Mouse (Mus musculus): Measurements from ENCODE around the gene Gemin5.
A peak's percentile ranks its signal among the peaks of the same experiment; 100 is the strongest.
"Not testable (repeated sequence)": the region's sequence is repeated elsewhere in the genome, so short reads cannot be mapped to it uniquely, and the experiment has no call there.

Gemin5 gene

GRCm38 (mm10) chr11:58168167-58168915 is at the start of gene Gemin5:
Gemin5 (minus strand) TSS chr11:58168539.
- DNase-seq (ENCODE audit: low spot score in 2 of 2) = peak; percentile 67 to 75

GRCm38 (mm10) chr11:58216823-58217222 is 48.5 kb upstream of the Gemin5 start:
- no peak for DNase-seq (ENCODE audit: low spot score in 2 of 2)

- DNase-seq (ENCODE audit: low spot score in 2 of 2) = no peak
These were observed 47.5 kb upstream of the Gemin5 start for GRCm38 (mm10) chr11:58215814-58216213.

- DNase-seq (ENCODE audit: low spot score in 2 of 2) = not testable (repeated sequence)
These were observed 46.7 kb upstream of the Gemin5 start for GRCm38 (mm10) chr11:58215049-58215430.

GRCm38 (mm10) chr11:58214391-58215048 is 46.2 kb upstream of the Gemin5 start:
- DNase-seq (ENCODE audit: low spot score in 2 of 2) = peak; percentile 10 to 30

- DNase-seq (ENCODE audit: low spot score in 2 of 2) = no peak
These were observed 45.5 kb upstream of the Gemin5 start for GRCm38 (mm10) chr11:58213673-58214342.

- DNase-seq (ENCODE audit: low spot score in 2 of 2) = no peak
These were observed 43.3 kb upstream of the Gemin5 start for GRCm38 (mm10) chr11:58211682-58212067.

- no peak for DNase-seq (ENCODE audit: low spot score in 2 of 2)
These were observed 42.8 kb upstream of the Gemin5 start for GRCm38 (mm10) chr11:58211062-58211681.

- no peak for DNase-seq (ENCODE audit: low spot score in 2 of 2)
These were observed 42.1 kb upstream of the Gemin5 start for GRCm38 (mm10) chr11:58210321-58210886.

- no peak for DNase-seq (ENCODE audit: low spot score in 2 of 2)
These were observed 32.7 kb upstream of the Gemin5 start for GRCm38 (mm10) chr11:58201052-58201451.

GRCm38 (mm10) chr11:58200226-58200625 is 31.9 kb upstream of the Gemin5 start:
- DNase-seq (ENCODE audit: low spot score in 2 of 2) = no peak

- DNase-seq (ENCODE audit: low spot score in 2 of 2) = peak; percentile 20 to 36
These were observed 31.1 kb upstream of the Gemin5 start, which contains the start of the genes Igtp and Irgm2 for GRCm38 (mm10) chr11:58199229-58200037. Igtp (plus strand) TSS chr11:58199556. Irgm2 (plus strand) TSS chr11:58199618.

- DNase-seq (ENCODE audit: low spot score in 2 of 2) = no peak
These were observed 30.3 kb upstream of the Gemin5 start for GRCm38 (mm10) chr11:58198663-58199062.

GRCm38 (mm10) chr11:58193860-58194520 is 25.7 kb upstream of the Gemin5 start:
- no peak for DNase-seq (ENCODE audit: low spot score in 2 of 2)

GRCm38 (mm10) chr11:58193326-58193725 is 25.0 kb upstream of the Gemin5 start:
- no peak for DNase-seq (ENCODE audit: low spot score in 2 of 2)

GRCm38 (mm10) chr11:58189675-58190074 is 21.3 kb upstream of the Gemin5 start:
- no peak for DNase-seq (ENCODE audit: low spot score in 2 of 2)

GRCm38 (mm10) chr11:58183579-58183978 is 15.2 kb upstream of the Gemin5 start:
- no peak for DNase-seq (ENCODE audit: low spot score in 2 of 2)

- no peak for DNase-seq (ENCODE audit: low spot score in 2 of 2)
These were observed 12.4 kb upstream of the Gemin5 start for GRCm38 (mm10) chr11:58180756-58181155.

- DNase-seq (ENCODE audit: low spot score in 2 of 2) = not testable (repeated sequence)
These were observed 11.6 kb upstream of the Gemin5 start for GRCm38 (mm10) chr11:58179986-58180385.

GRCm38 (mm10) chr11:58179563-58179962 is 11.2 kb upstream of the Gemin5 start:
- DNase-seq (ENCODE audit: low spot score in 2 of 2) = peak; percentile 53 to 76
